Mouse (Mus musculus) small intestine, adult 2 months (tissue): ENCODE measurements around the gene Lrig1.

Source experiments
- CTCF ChIP-seq: fragments of 200-500 bp; IDR thresholded peaks from 2 replicates; pipeline ENCODE4 v1.5.1; 2012; ENCODE audit warnings: low read depth, mild to moderate bottlenecking, control low read depth, inconsistent platforms, low read length, moderate library complexity, mixed read lengths; ENCODE audit not compliant: insufficient replicate concordance, insufficient read length; ENCODE audit errors: extremely low read depth
- POLR2A ChIP-seq: fragments of 200-500 bp; IDR thresholded peaks from 2 replicates; pipeline ENCODE4 v1.6.1; 2012; ENCODE audit warnings: low read depth, mild to moderate bottlenecking, control low read depth, inconsistent platforms, low read length, moderate library complexity

GRCm38 (mm10) chr6:94615936-94616335, 84.0 kb downstream of the Lrig1 start:
- no peak for TF ChIP-seq CTCF
- TF ChIP-seq POLR2A = no peak
